Mouse (Mus musculus) small intestine, adult 2 months (tissue): Measurements from ENCODE around the gene Card11. TPM values are rescaled to one million over a fixed set of nuclear protein-coding genes. Genes with fewer than 3 reads are reported as not detected.

ENCODE experiments used
- H3K27ac ChIP-seq: fragments of 200-500 bp; 2 replicates; pipeline ENCODE4 v1.5.1; 2012; ENCODE audit warnings: low read depth, low read length, control low read depth, inconsistent platforms; ENCODE audit not compliant: insufficient read depth
- H3K27me3 ChIP-seq: fragments of 200-500 bp; 2 replicates; pipeline ENCODE4 v1.6.1; 2012; ENCODE audit warnings: mild to moderate bottlenecking, moderate library complexity, low read length, inconsistent platforms; ENCODE audit not compliant: control insufficient read depth, insufficient read depth
- H3K36me3 ChIP-seq: fragments of 200-500 bp; 2 replicates; pipeline ENCODE4 v1.6.1; 2012; ENCODE audit warnings: mild to moderate bottlenecking, low read length, control low read depth, inconsistent platforms; ENCODE audit not compliant: control insufficient read depth, insufficient read depth
- H3K4me1 ChIP-seq: fragments of 200-500 bp; 2 replicates; pipeline ENCODE4 v1.6.1; 2012; ENCODE audit warnings: low read length, inconsistent platforms, mixed read lengths; ENCODE audit not compliant: control insufficient read depth, insufficient read depth, insufficient read length
- H3K4me3 ChIP-seq: fragments of 200-500 bp; 2 replicates; pipeline ENCODE4 v1.5.1; 2012; ENCODE audit warnings: low read depth, mild to moderate bottlenecking, control low read depth, inconsistent platforms, low read length, moderate library complexity
- CTCF ChIP-seq: fragments of 200-500 bp; IDR thresholded peaks from 2 replicates; pipeline ENCODE4 v1.5.1; 2012; ENCODE audit warnings: low read depth, mild to moderate bottlenecking, control low read depth, inconsistent platforms, low read length, moderate library complexity, mixed read lengths; ENCODE audit not compliant: insufficient replicate concordance, insufficient read length; ENCODE audit errors: extremely low read depth
- POLR2A ChIP-seq: fragments of 200-500 bp; IDR thresholded peaks from 2 replicates; pipeline ENCODE4 v1.6.1; 2012; ENCODE audit warnings: low read depth, mild to moderate bottlenecking, control low read depth, inconsistent platforms, low read length, moderate library complexity
- WGBS: fragments of 180-500 bp; shearing (Covaris S2); methylation state at CpG from one replicate; pipeline ENCODE4 v1.1.7; 2018; 5-methylcytosine and 5-hydroxymethylcytosine counted together
- polyA plus RNA-seq: library from polyadenylated mRNA; depleted of rRNA; stranded (reverse); fragments of >200 nt; gene quantifications from 2 replicates; pipeline ENCODE4 v1.2.3, GENCODE M21; 2012

Card11 gene
- polyA plus RNA-seq, 1 experiment, result 17.1 TPM

DNA sequence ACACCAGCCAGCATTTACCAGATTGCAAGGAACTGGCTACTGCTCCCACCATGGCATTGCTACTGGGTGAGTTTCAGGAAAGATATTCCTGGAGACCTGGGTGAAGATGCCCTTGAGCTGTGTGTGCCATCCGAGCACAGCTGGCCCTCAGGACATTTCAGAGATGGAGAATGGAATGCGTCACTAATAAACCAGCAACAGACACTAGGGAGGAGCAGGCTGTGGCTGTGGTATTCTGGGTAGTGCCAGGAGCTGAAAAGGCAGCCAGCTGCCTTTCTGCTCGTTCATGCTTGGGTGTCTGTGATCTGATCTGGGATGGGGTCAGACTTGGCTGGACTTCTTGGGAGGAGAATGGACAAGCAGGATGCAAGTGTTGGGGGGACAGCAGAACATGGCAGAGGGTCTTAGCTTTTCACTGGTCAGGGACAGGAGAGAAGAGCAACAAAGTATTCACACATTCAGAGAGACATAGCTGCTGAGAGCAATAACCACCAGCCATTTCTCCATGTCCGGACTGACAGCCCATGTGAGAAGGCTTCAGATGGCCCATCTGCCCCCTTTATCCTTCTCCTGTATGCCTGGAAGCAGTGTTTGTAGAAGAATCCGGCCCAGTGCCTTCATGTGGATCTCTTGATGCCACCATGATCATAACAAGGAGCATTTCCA lies 60.0 kb downstream of the Card11 start:
- peaks cover 2% of the 10 kb centered on the region; the same call in 1 of the 2 replicates for H3K4me1 ChIP-seq
- WGBS, result 78% methylated on average over 5 of the region's 5 CpGs
- H3K27ac ChIP-seq, result no peak overlapping the region

GRCm38 (mm10) chr5:140936816-140937215 lies 63.6 kb downstream of the Card11 start:
- WGBS, result 84% methylated on average over 7 of the region's 7 CpGs
- no peak for TF ChIP-seq CTCF
- TF ChIP-seq POLR2A, result no peak
- Histone ChIP-seq H3K4me1 (no peaks in the 10 kb centered on the region), H3K4me3 (no peak overlapping the region), H3K27me3 (no peaks in the 10 kb centered on the region), H3K36me3 (no peaks in the 10 kb centered on the region), H3K27ac (no peak overlapping the region)

More for the DNA sequence above, 60.0 kb downstream of the Card11 start:
- H3K27me3 ChIP-seq, result no peaks in the 10 kb centered on the region
- TF ChIP-seq POLR2A, result no peak
- TF ChIP-seq CTCF, result no peak
- no peaks in the 10 kb centered on the region for H3K36me3 ChIP-seq
- no peak overlapping the region for H3K4me3 ChIP-seq

DNA sequence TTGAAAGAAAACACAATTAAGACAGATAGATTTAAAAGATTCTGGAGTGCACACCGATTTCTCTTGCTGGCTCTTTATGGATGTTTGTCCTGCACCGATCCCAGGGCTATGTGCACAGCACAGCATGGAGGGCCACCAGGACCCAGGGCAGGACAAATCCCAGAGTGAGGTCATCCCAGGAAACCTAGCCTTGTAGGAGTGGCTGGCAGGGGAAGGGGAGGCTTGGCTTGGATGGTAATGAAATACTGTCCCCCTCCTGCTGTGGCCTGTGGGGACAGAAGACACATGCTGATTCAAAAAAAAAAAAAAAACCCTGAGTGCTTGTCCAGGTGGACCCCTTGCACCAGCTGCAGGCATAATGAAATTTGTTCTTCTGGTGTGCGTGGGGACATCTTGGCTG lies 64.5 kb downstream of the Card11 start:
- WGBS, result 89% methylated on average over 3 of the region's 3 CpGs
- no peaks in the 10 kb centered on the region for H3K27me3 ChIP-seq
- TF ChIP-seq POLR2A (no peak), CTCF (no peak)

DNA sequence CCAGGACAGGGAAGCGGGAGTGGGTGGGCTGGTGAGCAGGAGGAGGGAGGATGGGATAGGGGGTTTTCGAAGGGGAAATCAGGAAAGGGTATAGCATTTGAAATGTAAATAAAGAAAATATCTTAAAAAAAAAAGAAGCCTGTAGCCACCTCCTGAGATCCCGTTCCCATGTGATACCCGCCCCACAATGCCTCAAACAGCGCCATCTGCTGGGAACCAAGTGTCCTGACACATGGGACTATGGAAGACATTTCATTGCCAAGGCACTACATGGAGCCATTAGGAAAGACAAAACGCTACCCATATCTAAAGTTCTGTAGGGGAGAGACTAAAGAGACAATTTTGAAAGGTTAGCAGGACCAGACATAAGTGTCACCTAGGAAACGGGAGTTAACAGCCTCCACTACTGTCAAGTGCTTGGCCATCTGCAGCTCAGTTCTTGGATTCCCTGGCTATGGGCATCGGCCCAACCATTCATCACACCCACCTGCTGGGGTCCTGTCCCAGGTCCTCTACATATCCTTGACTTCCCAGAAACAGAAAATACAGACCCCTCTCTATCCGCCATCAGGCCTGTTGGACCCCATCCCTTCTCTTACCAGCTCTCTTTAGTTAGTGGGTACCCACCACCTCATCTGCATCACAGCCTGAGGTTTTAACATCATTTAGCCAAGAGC lies 65.6 kb downstream of the Card11 start:
- H3K27me3 ChIP-seq, result no peaks in the 10 kb centered on the region
- 86% methylated on average over 9 of the region's 9 CpGs for WGBS
- TF ChIP-seq POLR2A (no peak), CTCF (no peak)
- H3K4me3 ChIP-seq, result no peak overlapping the region
- no peaks in the 10 kb centered on the region for H3K36me3 ChIP-seq
- H3K27ac ChIP-seq, result no peak overlapping the region
- H3K4me1 ChIP-seq, result no peaks in the 10 kb centered on the region

More for the DNA sequence above, 64.5 kb downstream of the Card11 start:
- Histone ChIP-seq H3K4me3 (no peak overlapping the region), H3K36me3 (no peaks in the 10 kb centered on the region), H3K4me1 (no peaks in the 10 kb centered on the region), H3K27ac (no peak overlapping the region)

GRCm38 (mm10) chr5:140931523-140932229 lies 68.7 kb downstream of the Card11 start:
- H3K27me3 ChIP-seq, result no peaks in the 10 kb centered on the region
- H3K4me3 ChIP-seq, result no peak overlapping the region
- no peak for TF ChIP-seq POLR2A
- no peak for TF ChIP-seq CTCF
- H3K27ac ChIP-seq, result no peak overlapping the region
- WGBS, result 49% methylated on average over 5 of the region's 5 CpGs
- H3K36me3 ChIP-seq, result no peaks in the 10 kb centered on the region
- no peaks in the 10 kb centered on the region for H3K4me1 ChIP-seq

- H3K36me3 ChIP-seq, result no peaks in the 10 kb centered on the region
- WGBS, result 67% methylated on average over 1 of the region's 1 CpGs
- no peak for TF ChIP-seq CTCF
- no peaks in the 10 kb centered on the region for H3K27me3 ChIP-seq
- no peak overlapping the region for H3K27ac ChIP-seq
- no peaks in the 10 kb centered on the region for H3K4me1 ChIP-seq
- no peak overlapping the region for H3K4me3 ChIP-seq
Measured at GRCm38 (mm10) chr5:140918519-140918918, 81.9 kb downstream of the Card11 start.

DNA sequence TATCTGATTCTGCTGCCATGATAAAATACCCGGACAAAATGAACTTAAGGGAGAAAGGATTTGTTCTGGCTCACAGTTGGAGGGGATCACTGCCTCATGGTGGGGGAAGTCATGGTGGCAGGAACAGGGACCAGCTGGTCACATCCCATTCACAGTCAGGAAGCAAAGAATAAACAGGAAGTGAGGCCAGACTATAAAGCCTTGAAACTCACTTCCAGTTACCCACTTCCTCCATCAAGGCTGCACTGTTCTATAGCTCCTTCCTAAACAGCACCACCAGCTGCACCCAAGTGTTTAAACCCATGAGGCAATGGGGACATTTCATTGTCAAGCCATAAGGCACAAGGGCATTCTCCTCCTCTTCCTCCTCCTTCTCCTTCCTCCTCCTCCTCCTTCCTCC lies 82.6 kb downstream of the Card11 start:
- TF ChIP-seq CTCF (no peak), POLR2A (no peak)
- Histone ChIP-seq H3K36me3 (peaks cover 4% of the 10 kb centered on the region), H3K4me3 (no peak overlapping the region), H3K4me1 (no peaks in the 10 kb centered on the region), H3K27ac (no peak overlapping the region), H3K27me3 (no peaks in the 10 kb centered on the region)
- 93% methylated on average over 1 of the region's 1 CpGs for WGBS
